Mouse (Mus musculus) forebrain, embryonic 12.5 days (tissue): ENCODE results near the gene Tmem185b. TPM values are rescaled to one million over a fixed set of nuclear protein-coding genes. Genes with fewer than 3 reads are reported as not detected.

Experiments
- ATAC-seq: fragments of 200-750 bp; cut with Nextera tagmentation; 2 replicates; pipeline ENCODE4 v1.8.0; 2017; ENCODE audit warnings: moderate TSS enrichment; ENCODE audit not compliant: low FRiP score
- H3K27ac ChIP-seq: fragments of 300-500 bp; sonication (generic); 2 replicates; pipeline ENCODE4 v1.5.1; 2016; ENCODE audit warnings: mild to moderate bottlenecking
- H3K27me3 ChIP-seq: fragments of 300-500 bp; sonication (generic); 2 replicates; pipeline ENCODE4 v1.6.1; 2016; ENCODE audit warnings: mild to moderate bottlenecking
- H3K36me3 ChIP-seq: fragments of 300-500 bp; sonication (generic); replicated peaks from 2 replicates; pipeline ENCODE4 v1.6.1; 2016; ENCODE audit warnings: mild to moderate bottlenecking
- H3K4me1 ChIP-seq: fragments of 300-500 bp; sonication (generic); 2 replicates; pipeline ENCODE4 v1.6.1; 2016
- H3K4me2 ChIP-seq: fragments of 300-500 bp; sonication (generic); 2 replicates; pipeline ENCODE4 v1.6.1; 2016; ENCODE audit warnings: mild to moderate bottlenecking, moderate library complexity
- H3K4me3 ChIP-seq: fragments of 300-500 bp; sonication (generic); replicated peaks from 2 replicates; pipeline ENCODE4 v1.5.1; 2016; ENCODE audit warnings: mild to moderate bottlenecking
- H3K9ac ChIP-seq: fragments of 300-500 bp; sonication (generic); 2 replicates; pipeline ENCODE4 v1.6.1; 2016; ENCODE audit warnings: mild to moderate bottlenecking
- H3K9me3 ChIP-seq: fragments of 300-500 bp; sonication (generic); 2 replicates; pipeline ENCODE4 v1.6.1; 2016
- WGBS: fragments of 180-500 bp; shearing (Covaris S2); methylation state at CpG from one replicate; pipeline ENCODE4 v1.1.7; 2016; 5-methylcytosine and 5-hydroxymethylcytosine counted together
- polyA plus RNA-seq: library from polyadenylated mRNA; unstranded; fragments of >200 nt; fragmentation: Nextera tagmentation; extraction: Ambion mirVana; gene quantifications from 2 replicates; pipeline ENCODE4 v1.2.1, GENCODE M21; 2016

The Tmem185b gene
- 19.2 and 19.7 TPM in 2 replicates for polyA plus RNA-seq

- Histone ChIP-seq H3K4me3 (peak within 1 kb of the TSS; percentile 53), H3K4me1 (peaks cover 27% of the 10 kb centered on the region), H3K36me3 (peaks cover 33% of the 10 kb centered on the region), H3K27me3 (no peaks in the 10 kb centered on the region), H3K9me3 (peaks cover 20% of the 10 kb centered on the region), H3K9ac (peak within 1 kb of the TSS; percentile 62), H3K27ac (peak within 1 kb of the TSS; percentile 33), H3K4me2 (peak within 1 kb of the TSS; percentile 89)
- WGBS, result 1% methylated on average over 77 of the region's 82 CpGs
- peak; percentile 98 for ATAC-seq
Measured at GRCm38 (mm10) chr1:119525689-119526591, at the start of gene Tmem185b. Gene Tmem185b (plus strand): TSS chr1:119526160.

DNA sequence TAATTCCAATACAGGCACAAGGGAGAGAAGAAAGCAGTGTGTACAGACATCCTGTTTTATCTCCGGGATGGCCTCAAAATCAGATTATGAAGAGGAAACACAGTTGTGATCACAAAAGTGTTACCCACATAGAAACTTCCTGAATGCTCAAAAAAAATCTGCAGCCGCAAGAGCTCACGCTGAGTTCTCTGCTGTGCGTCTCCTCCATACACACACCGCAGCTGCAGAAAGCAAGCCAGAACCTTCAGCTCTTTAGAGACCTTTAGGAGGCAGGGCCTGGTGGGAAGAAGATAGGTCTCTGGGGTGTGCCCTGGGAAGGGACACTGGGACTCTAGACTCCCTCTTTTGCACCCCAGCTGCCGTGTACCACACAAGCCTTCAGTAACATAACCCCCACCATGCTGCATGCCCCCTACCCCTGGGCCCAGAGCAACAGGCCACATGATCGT, 49.0 kb upstream of the Tmem185b start:
- WGBS, result 86% methylated on average over 7 of the region's 7 CpGs

GRCm38 (mm10) chr1:119479641-119480040, 46.3 kb upstream of the Tmem185b start:
- H3K27ac ChIP-seq, result no peak overlapping the region
- no peak overlapping the region for H3K4me3 ChIP-seq
- 84% methylated on average over 4 of the region's 4 CpGs for WGBS
- H3K27me3 ChIP-seq, result no peaks in the 10 kb centered on the region
- no peak for ATAC-seq
- H3K4me2 ChIP-seq, result no peak overlapping the region
- H3K4me1 ChIP-seq, result no peaks in the 10 kb centered on the region
- no peak overlapping the region for H3K9ac ChIP-seq
- peaks cover 3% of the 10 kb centered on the region; the same call in 1 of the 2 replicates for H3K36me3 ChIP-seq
- no peaks in the 10 kb centered on the region for H3K9me3 ChIP-seq

More for the DNA sequence above, 49.0 kb upstream of the Tmem185b start:
- no peak for ATAC-seq
- peaks cover 1% of the 10 kb centered on the region; the same call in 1 of the 2 replicates for H3K36me3 ChIP-seq
- no peak overlapping the region for H3K9ac ChIP-seq
- H3K4me1 ChIP-seq, result peaks cover 6% of the 10 kb centered on the region
- H3K4me2 ChIP-seq, result no peak overlapping the region
- no peak overlapping the region for H3K4me3 ChIP-seq
- H3K9me3 ChIP-seq, result no peaks in the 10 kb centered on the region
- no peak overlapping the region for H3K27ac ChIP-seq
- no peaks in the 10 kb centered on the region for H3K27me3 ChIP-seq

- Histone ChIP-seq H3K9ac (no peak overlapping the region), H3K4me1 (no peaks in the 10 kb centered on the region)
- 92% methylated on average over 8 of the region's 8 CpGs for WGBS
Measured at GRCm38 (mm10) chr1:119480678-119481077, 45.3 kb upstream of the Tmem185b start.

DNA sequence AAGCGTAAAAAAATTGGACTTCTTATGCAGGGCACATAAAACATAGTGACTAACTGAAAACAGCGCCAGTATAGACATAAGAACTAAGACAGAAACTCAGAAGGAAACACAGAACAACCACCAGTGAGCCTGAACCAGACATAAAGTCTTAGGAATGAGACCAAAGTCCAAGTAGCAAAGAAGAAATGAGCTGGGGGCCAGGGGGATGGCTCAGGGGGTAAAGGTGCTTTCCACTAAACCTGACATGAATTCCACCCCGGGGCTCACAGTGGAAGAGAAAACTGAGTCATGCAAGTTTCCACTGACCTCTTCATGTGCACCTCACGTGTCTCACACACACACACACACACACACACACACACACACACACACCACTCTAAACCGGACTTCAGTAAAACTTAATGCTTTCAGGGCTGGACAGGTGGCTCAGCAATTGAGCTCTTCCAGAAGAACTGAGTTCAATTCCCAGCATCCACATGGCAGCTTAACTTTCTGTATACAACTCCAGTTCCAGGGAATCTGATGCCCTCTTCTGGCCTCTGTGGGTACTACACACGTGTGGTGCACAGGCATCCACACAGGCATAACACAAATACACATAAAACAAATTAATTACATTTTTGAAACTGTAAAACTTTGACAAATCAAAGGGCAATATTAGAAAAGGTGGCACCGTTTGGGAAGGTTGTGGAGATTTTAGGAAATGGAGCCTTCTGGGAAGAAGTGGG, 44.6 kb upstream of the Tmem185b start:
- Histone ChIP-seq H3K4me2 (no peak overlapping the region), H3K4me1 (peaks cover 4% of the 10 kb centered on the region; the same call in 1 of the 2 replicates), H3K4me3 (no peak overlapping the region), H3K27me3 (no peaks in the 10 kb centered on the region), H3K27ac (no peak overlapping the region), H3K9ac (no peak overlapping the region), H3K36me3 (peaks cover 3% of the 10 kb centered on the region; the same call in 1 of the 2 replicates), H3K9me3 (no peaks in the 10 kb centered on the region)
- no peak for ATAC-seq
- 95% methylated on average over 7 of the region's 7 CpGs for WGBS

More at GRCm38 (mm10) chr1:119480678-119481077, 45.3 kb upstream of the Tmem185b start:
- no peaks in the 10 kb centered on the region for H3K9me3 ChIP-seq
- H3K27me3 ChIP-seq, result no peaks in the 10 kb centered on the region
- H3K4me3 ChIP-seq, result no peak overlapping the region
- H3K36me3 ChIP-seq, result peaks cover 3% of the 10 kb centered on the region; the same call in 1 of the 2 replicates
- H3K27ac ChIP-seq, result no peak overlapping the region
- ATAC-seq, result no peak
- H3K4me2 ChIP-seq, result no peak overlapping the region

GRCm38 (mm10) chr1:119482891-119483290, 43.1 kb upstream of the Tmem185b start:
- Histone ChIP-seq H3K4me3 (no peak overlapping the region), H3K9ac (no peak overlapping the region), H3K9me3 (no peaks in the 10 kb centered on the region), H3K4me1 (peaks cover 18% of the 10 kb centered on the region), H3K27me3 (no peaks in the 10 kb centered on the region), H3K4me2 (no peak overlapping the region), H3K36me3 (peaks cover 3% of the 10 kb centered on the region; the same call in 1 of the 2 replicates), H3K27ac (no peak overlapping the region)
- 55% methylated on average over 3 of the region's 3 CpGs for WGBS
- no peak for ATAC-seq

DNA sequence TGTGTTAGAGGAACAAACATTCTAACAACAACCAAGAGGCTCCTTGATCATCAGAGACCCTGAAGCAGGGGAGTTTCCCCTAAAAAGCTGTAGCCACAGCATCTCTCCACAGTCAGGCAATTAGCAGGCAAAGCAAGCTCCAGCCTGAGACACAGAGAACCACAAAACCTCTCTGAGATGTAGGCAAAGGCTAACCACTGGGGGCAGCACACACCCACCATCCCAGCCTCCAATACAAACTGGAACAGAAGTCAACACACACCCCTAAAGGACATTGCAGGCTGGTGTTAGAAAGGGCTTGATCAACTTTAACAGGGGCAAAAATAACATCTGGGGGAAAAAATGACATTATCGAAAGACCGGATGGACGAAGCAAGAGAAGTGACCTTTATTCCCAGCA, 41.5 kb upstream of the Tmem185b start:
- no peak overlapping the region for H3K4me2 ChIP-seq
- no peak overlapping the region for H3K4me3 ChIP-seq
- no peak for ATAC-seq
- WGBS, result 57% methylated on average over 3 of the region's 3 CpGs
- no peak overlapping the region for H3K27ac ChIP-seq
- no peaks in the 10 kb centered on the region for H3K9me3 ChIP-seq
- H3K36me3 ChIP-seq, result peaks cover 3% of the 10 kb centered on the region; the same call in 1 of the 2 replicates
- H3K27me3 ChIP-seq, result no peaks in the 10 kb centered on the region
- H3K9ac ChIP-seq, result no peak overlapping the region
- H3K4me1 ChIP-seq, result peaks cover 22% of the 10 kb centered on the region

DNA sequence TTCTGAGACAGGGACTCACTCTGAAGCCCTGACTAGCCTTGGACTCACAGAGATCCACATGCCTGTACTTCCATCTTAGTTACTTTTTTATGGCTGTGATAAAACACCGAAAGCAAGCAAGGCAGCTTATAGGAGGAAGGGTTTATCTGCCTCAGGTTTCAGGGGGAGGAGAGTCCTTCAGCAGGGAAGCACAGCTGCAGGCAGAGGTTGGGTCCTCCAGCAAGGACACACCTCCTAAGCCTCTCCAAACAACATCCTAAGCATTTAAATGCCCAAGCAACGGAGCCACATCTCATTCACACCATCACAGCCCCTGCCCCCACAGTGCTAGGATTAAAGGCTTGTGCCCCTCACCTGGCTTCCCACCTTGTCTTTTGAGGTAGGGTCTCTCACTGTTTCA, 40.1 kb upstream of the Tmem185b start:
- WGBS, result 22% methylated on average over 2 of the region's 2 CpGs

GRCm38 (mm10) chr1:119487917-119488590, 37.9 kb upstream of the Tmem185b start:
- Histone ChIP-seq H3K9me3 (no peaks in the 10 kb centered on the region), H3K9ac (no peak overlapping the region), H3K4me2 (no peak overlapping the region), H3K27me3 (no peaks in the 10 kb centered on the region), H3K27ac (no peak overlapping the region), H3K4me1 (peaks cover 25% of the 10 kb centered on the region), H3K4me3 (no peak overlapping the region), H3K36me3 (no peaks in the 10 kb centered on the region)
- ATAC-seq, result no peak
- 44% methylated on average over 10 of the region's 10 CpGs for WGBS

More for the DNA sequence above, 40.1 kb upstream of the Tmem185b start:
- no peaks in the 10 kb centered on the region for H3K9me3 ChIP-seq
- no peak overlapping the region for H3K4me2 ChIP-seq
- no peak overlapping the region for H3K27ac ChIP-seq
- no peak overlapping the region for H3K9ac ChIP-seq
- ATAC-seq, result no peak
- H3K36me3 ChIP-seq, result peaks cover 3% of the 10 kb centered on the region; the same call in 1 of the 2 replicates
- H3K4me1 ChIP-seq, result peaks cover 22% of the 10 kb centered on the region
- no peak overlapping the region for H3K4me3 ChIP-seq
- no peaks in the 10 kb centered on the region for H3K27me3 ChIP-seq

- no peaks in the 10 kb centered on the region for H3K9me3 ChIP-seq
- peaks cover 25% of the 10 kb centered on the region for H3K4me1 ChIP-seq
- H3K27ac ChIP-seq, result no peak overlapping the region
- no peak overlapping the region for H3K4me3 ChIP-seq
- no peak overlapping the region for H3K4me2 ChIP-seq
- no peak for ATAC-seq
- H3K9ac ChIP-seq, result no peak overlapping the region
- no peaks in the 10 kb centered on the region for H3K27me3 ChIP-seq
- WGBS, result 88% methylated on average over 7 of the region's 7 CpGs
- no peaks in the 10 kb centered on the region for H3K36me3 ChIP-seq
Measured at GRCm38 (mm10) chr1:119490765-119491164, 35.2 kb upstream of the Tmem185b start.

- no peak overlapping the region for H3K4me2 ChIP-seq
- H3K9ac ChIP-seq, result no peak overlapping the region
- H3K36me3 ChIP-seq, result no peaks in the 10 kb centered on the region
- WGBS, result 67% methylated on average over 11 of the region's 11 CpGs
- H3K27ac ChIP-seq, result no peak overlapping the region
- no peak overlapping the region for H3K4me3 ChIP-seq
- H3K4me1 ChIP-seq, result peaks cover 14% of the 10 kb centered on the region
- ATAC-seq, result no peak
- H3K9me3 ChIP-seq, result no peaks in the 10 kb centered on the region
- no peaks in the 10 kb centered on the region for H3K27me3 ChIP-seq
Measured at GRCm38 (mm10) chr1:119492097-119492496, 33.9 kb upstream of the Tmem185b start.

DNA sequence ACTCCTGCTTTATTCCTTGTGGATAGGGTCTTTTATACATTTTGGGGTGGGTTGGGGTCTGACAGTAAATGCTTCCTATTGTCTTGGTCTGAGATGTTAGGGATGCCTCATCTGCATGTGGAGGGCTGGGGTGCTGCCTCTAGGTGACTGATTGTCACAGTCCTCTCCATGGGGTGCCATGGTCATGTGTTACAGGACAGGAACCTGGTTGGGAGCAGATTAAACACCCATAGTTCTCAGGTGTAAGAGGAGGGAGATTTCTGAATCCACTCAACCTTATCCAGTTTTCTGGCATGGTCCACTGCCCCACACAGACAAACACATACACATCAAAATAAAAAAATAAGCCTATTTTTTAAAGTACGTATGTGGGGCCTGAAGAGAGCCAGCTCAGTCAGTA, 33.5 kb upstream of the Tmem185b start:
- ATAC-seq, result no peak
- H3K27ac ChIP-seq, result no peak overlapping the region

More for the DNA sequence above, 33.5 kb upstream of the Tmem185b start:
- H3K4me3 ChIP-seq, result no peak overlapping the region
- 89% methylated on average over 1 of the region's 1 CpGs for WGBS
- H3K9me3 ChIP-seq, result no peaks in the 10 kb centered on the region
- H3K27me3 ChIP-seq, result no peaks in the 10 kb centered on the region
- no peak overlapping the region for H3K9ac ChIP-seq
- H3K36me3 ChIP-seq, result no peaks in the 10 kb centered on the region
- H3K4me1 ChIP-seq, result peaks cover 10% of the 10 kb centered on the region
- no peak overlapping the region for H3K4me2 ChIP-seq
